Mouse (Mus musculus): ENCODE results near the gene Lat2. TPM values are rescaled to one million over a fixed set of nuclear protein-coding genes. Genes with fewer than 3 reads are reported as not detected.
"Not testable (repeated sequence)": the region's sequence is repeated elsewhere in the genome, so short reads cannot be mapped to it uniquely, and the experiment has no call there.

Gene Lat2
- polyA plus RNA-seq (2012; rRNA removed): 5.9 and 6.4 TPM in 2 replicates

DNA sequence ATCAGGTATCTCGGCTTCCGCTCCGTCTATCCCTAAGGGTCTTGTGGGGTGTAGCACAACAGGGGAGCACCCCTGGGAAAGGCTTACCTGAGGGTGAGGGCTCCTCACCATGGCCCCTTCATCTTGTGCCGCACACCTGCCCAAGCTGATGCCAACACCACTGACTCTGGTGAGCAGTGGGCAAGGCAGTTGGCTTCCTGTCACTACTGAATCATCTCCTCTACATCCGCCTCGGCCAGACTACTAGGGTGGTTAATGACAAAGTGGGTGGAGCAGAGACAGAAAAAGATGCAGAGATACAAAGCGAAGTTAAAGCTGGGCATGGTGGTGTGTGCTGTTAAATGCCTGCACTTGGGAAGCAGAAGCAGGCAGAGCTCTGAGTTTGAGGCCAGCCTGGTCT lies at the start of gene Lat2:
Lat2 (minus strand) TSS at position 224 of the 400 bp plus-strand sequence.
- TF ChIP-seq POLR2A (IDR thresholded peaks at IDR 0.05; ENCODE audit: borderline replicate concordance, extremely low read depth, insufficient read depth, insufficient read length, poor library complexity, severe bottlenecking): no peak
- no peak for TF ChIP-seq CTCF (IDR thresholded peaks at IDR 0.05; ENCODE audit: borderline replicate concordance, extremely low read depth, insufficient read depth, insufficient read length)

DNA sequence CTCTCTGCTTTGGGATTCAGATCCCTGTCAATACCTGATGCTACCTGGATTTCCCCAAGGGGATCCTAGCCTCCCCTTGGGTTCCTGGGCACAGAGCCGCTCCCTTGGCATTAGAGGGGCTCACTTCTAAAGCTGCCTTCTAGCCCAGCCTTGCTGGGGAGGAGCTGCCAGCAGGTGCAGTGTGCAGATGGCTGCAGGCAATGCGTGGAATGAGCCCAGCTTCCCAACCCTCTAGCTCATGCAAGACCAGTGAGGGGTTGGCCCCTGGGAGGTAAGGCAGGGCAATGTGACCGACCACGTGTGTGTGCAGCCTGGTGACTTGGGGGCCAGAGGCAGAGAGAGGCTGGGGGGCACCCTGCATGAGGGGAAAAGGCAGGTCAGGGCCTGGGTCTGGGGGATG lies 41.9 kb upstream of the Lat2 start:
- no peak for TF ChIP-seq POLR2A (IDR thresholded peaks at IDR 0.05; ENCODE audit: borderline replicate concordance, extremely low read depth, insufficient read depth, insufficient read length, poor library complexity, severe bottlenecking)
- no peak for TF ChIP-seq CTCF (IDR thresholded peaks at IDR 0.05; ENCODE audit: borderline replicate concordance, extremely low read depth, insufficient read depth, insufficient read length)
- no peak for DNase-seq (ENCODE audit: low read depth)

More for the DNA sequence above, at the start of gene Lat2:
- DNase-seq (ENCODE audit: low read depth): no peak

GRCm38 (mm10) chr5:134652015-134652414 lies 37.2 kb upstream of the Lat2 start:
- no peak for TF ChIP-seq POLR2A (IDR thresholded peaks at IDR 0.05; ENCODE audit: borderline replicate concordance, extremely low read depth, insufficient read depth, insufficient read length, poor library complexity, severe bottlenecking)
- no peak for TF ChIP-seq CTCF (IDR thresholded peaks at IDR 0.05; ENCODE audit: borderline replicate concordance, extremely low read depth, insufficient read depth, insufficient read length)

DNA sequence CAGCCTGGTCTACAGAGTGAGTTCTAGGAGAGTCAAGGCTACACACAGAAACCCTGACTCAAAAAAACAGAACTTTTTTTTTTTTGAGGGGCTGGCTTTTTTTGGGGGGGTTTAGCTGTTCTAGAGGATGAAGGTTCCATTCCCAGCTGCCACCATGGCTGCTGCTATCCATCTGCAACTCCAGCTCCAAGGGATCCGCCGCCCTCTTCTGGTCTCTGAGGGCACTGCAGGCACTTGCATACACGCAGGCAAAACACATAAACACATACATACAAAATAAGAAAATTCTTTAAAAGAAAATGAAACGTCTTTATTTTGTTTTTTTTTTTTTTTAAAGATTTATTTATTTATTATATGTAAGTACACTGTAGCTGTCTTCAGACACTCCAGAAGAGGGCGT lies 36.1 kb upstream of the Lat2 start:
- TF ChIP-seq POLR2A (IDR thresholded peaks at IDR 0.05; ENCODE audit: borderline replicate concordance, extremely low read depth, insufficient read depth, insufficient read length, poor library complexity, severe bottlenecking) (no peak), CTCF (IDR thresholded peaks at IDR 0.05; ENCODE audit: borderline replicate concordance, extremely low read depth, insufficient read depth, insufficient read length) (peak; percentile 55; the same call in 1 of the 2 replicates)
- DNase-seq (ENCODE audit: low read depth): peak; percentile 42

More at GRCm38 (mm10) chr5:134652015-134652414, 37.2 kb upstream of the Lat2 start:
- peak; percentile 69 for DNase-seq (ENCODE audit: low read depth)

- not testable (repeated sequence) for DNase-seq (ENCODE audit: low read depth)
Observed at GRCm38 (mm10) chr5:134648976-134649375, 34.2 kb upstream of the Lat2 start.

DNA sequence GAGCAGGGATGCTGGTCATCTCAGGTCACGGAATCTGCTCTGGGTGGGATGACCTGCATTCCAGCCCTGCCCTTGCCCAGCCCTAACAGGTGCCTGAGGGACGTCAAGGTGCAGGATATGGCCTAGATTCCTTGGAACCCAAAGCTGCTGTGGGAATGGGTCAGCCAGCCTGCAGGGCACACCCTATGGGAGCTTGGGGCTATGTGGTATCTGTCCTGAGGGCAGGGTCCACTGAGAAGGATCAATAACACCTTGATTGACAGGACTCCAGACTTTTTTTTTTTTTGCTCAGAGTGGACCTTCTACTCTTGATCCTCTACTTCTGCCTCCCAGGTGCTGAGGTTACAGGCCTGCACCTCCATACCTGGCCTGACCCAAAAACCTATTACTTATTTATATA lies 32.6 kb upstream of the Lat2 start:
- TF ChIP-seq POLR2A (IDR thresholded peaks at IDR 0.05; ENCODE audit: borderline replicate concordance, extremely low read depth, insufficient read depth, insufficient read length, poor library complexity, severe bottlenecking) (no peak), CTCF (IDR thresholded peaks at IDR 0.05; ENCODE audit: borderline replicate concordance, extremely low read depth, insufficient read depth, insufficient read length) (no peak)
- DNase-seq (ENCODE audit: low read depth): no peak

- no peak for DNase-seq (ENCODE audit: low read depth)
- TF ChIP-seq CTCF (IDR thresholded peaks at IDR 0.05; ENCODE audit: borderline replicate concordance, extremely low read depth, insufficient read depth, insufficient read length) (no peak), POLR2A (IDR thresholded peaks at IDR 0.05; ENCODE audit: borderline replicate concordance, extremely low read depth, insufficient read depth, insufficient read length, poor library complexity, severe bottlenecking) (no peak)
Observed at GRCm38 (mm10) chr5:134646461-134646860, 31.6 kb upstream of the Lat2 start.

- DNase-seq (ENCODE audit: low read depth): peak; percentile 23
- TF ChIP-seq POLR2A (IDR thresholded peaks at IDR 0.05; ENCODE audit: borderline replicate concordance, extremely low read depth, insufficient read depth, insufficient read length, poor library complexity, severe bottlenecking) (no peak), CTCF (IDR thresholded peaks at IDR 0.05; ENCODE audit: borderline replicate concordance, extremely low read depth, insufficient read depth, insufficient read length) (no peak)
Observed at GRCm38 (mm10) chr5:134644643-134645118, 29.9 kb upstream of the Lat2 start.

DNA sequence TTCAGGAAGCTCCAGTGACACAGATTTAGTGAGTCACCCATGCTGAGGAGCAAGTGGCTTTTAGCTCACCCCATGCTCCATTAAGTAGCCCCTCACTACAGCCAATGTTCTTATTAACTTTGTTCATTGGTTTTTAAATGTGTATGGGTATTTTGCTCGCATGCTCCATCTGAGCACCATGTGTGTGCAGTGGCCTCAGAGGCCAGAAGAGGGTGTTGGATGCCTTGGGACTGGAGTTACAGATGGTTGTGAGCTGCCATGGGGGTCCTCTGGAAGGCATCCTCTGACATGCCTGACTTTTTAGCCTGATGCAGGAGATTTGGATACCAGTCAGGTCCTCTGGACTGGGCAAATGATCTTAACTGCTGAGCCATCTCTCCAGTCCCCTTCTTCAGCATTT lies 29.3 kb upstream of the Lat2 start:
- no peak for DNase-seq (ENCODE audit: low read depth)
- TF ChIP-seq POLR2A (IDR thresholded peaks at IDR 0.05; ENCODE audit: borderline replicate concordance, extremely low read depth, insufficient read depth, insufficient read length, poor library complexity, severe bottlenecking): no peak
- TF ChIP-seq CTCF (IDR thresholded peaks at IDR 0.05; ENCODE audit: borderline replicate concordance, extremely low read depth, insufficient read depth, insufficient read length): no peak

GRCm38 (mm10) chr5:134640371-134640770 lies 25.5 kb upstream of the Lat2 start:
- DNase-seq (ENCODE audit: low read depth): no peak
- TF ChIP-seq POLR2A (IDR thresholded peaks at IDR 0.05; ENCODE audit: borderline replicate concordance, extremely low read depth, insufficient read depth, insufficient read length, poor library complexity, severe bottlenecking) (no peak), CTCF (IDR thresholded peaks at IDR 0.05; ENCODE audit: borderline replicate concordance, extremely low read depth, insufficient read depth, insufficient read length) (no peak)

DNA sequence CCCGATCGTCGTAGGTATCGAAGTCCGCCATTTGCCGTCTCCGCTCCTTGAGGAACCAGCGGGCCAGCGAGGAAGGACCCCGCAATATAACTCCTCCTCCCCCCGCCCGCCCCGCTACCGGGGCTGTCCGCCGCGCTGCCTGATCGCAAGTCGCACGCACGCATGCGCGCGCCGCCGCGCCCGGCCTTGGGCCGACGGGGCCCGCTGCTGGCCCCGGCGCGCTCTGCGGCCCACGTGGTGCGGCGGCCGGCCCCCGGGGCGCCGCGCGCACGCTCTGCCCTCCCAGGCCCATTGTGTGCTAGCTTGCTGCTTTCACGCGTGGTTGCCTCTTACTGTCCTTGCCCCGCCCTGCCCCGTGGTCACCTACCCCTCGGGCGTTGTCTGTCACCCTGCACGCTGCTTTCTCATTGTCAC lies 24.5 kb upstream of the Lat2 start, which contains the start of gene Eif4h:
Eif4h (minus strand) TSS at position 222 of the 414 bp plus-strand sequence.
- peak; percentile 99 for DNase-seq (ENCODE audit: low read depth)
- TF ChIP-seq POLR2A (IDR thresholded peaks at IDR 0.05; ENCODE audit: borderline replicate concordance, extremely low read depth, insufficient read depth, insufficient read length, poor library complexity, severe bottlenecking) (peak; percentile 74), CTCF (IDR thresholded peaks at IDR 0.05; ENCODE audit: borderline replicate concordance, extremely low read depth, insufficient read depth, insufficient read length) (no peak)

- no peak for DNase-seq (ENCODE audit: low read depth)
- TF ChIP-seq CTCF (IDR thresholded peaks at IDR 0.05; ENCODE audit: borderline replicate concordance, extremely low read depth, insufficient read depth, insufficient read length) (no peak), POLR2A (IDR thresholded peaks at IDR 0.05; ENCODE audit: borderline replicate concordance, extremely low read depth, insufficient read depth, insufficient read length, poor library complexity, severe bottlenecking) (no peak)
Observed at GRCm38 (mm10) chr5:134638461-134639268, 23.8 kb upstream of the Lat2 start.

All from brain, embryonic 14.5 days (tissue).